Mouse (Mus musculus) hindbrain, postnatal 0 days (tissue): Measurements from ENCODE around the gene Degs2. TPM values are rescaled to one million over a fixed set of nuclear protein-coding genes. Genes with fewer than 3 reads are reported as not detected.

Experiments
- ATAC-seq: fragments of 200-750 bp; cut with Nextera tagmentation; 2 replicates; pipeline ENCODE4 v1.8.0; 2017; ENCODE audit warnings: mild to moderate bottlenecking, moderate TSS enrichment, moderate library complexity
- DNase-seq: peaks from one replicate; pipeline ENCODE4 v3.0.0-alpha.2; 2015; ENCODE audit warnings: low spot score
- H3K27ac ChIP-seq: fragments of 300-500 bp; sonication (generic); 2 replicates; pipeline ENCODE4 v1.5.1; 2014; ENCODE audit warnings: mild to moderate bottlenecking
- H3K27me3 ChIP-seq: fragments of 300-500 bp; sonication (generic); 2 replicates; pipeline ENCODE4 v1.6.1; 2014; ENCODE audit warnings: low read length, mixed read lengths; ENCODE audit not compliant: insufficient read depth
- H3K36me3 ChIP-seq: fragments of 300-500 bp; sonication (generic); 2 replicates; pipeline ENCODE4 v1.6.1; 2014; ENCODE audit warnings: low read length, mixed read lengths; ENCODE audit not compliant: insufficient read depth
- H3K4me1 ChIP-seq: fragments of 300-500 bp; sonication (generic); 2 replicates; pipeline ENCODE4 v1.6.1; 2014; ENCODE audit warnings: antibody characterized with exemption, low read length, mixed read lengths; ENCODE audit not compliant: insufficient read depth
- H3K4me2 ChIP-seq: fragments of 300-500 bp; sonication (generic); 2 replicates; pipeline ENCODE4 v1.6.1; 2014; ENCODE audit warnings: low read depth, mild to moderate bottlenecking, low read length, moderate library complexity, mixed read lengths
- H3K4me3 ChIP-seq: fragments of 300-500 bp; sonication (generic); 2 replicates; pipeline ENCODE4 v1.5.1; 2014; ENCODE audit warnings: low read length
- H3K9ac ChIP-seq: fragments of 300-500 bp; sonication (generic); replicated peaks from 2 replicates; pipeline ENCODE4 v1.6.1; 2014; ENCODE audit warnings: mild to moderate bottlenecking, low read length, moderate library complexity, mixed read lengths
- H3K9me3 ChIP-seq: fragments of 300-500 bp; sonication (generic); 2 replicates; pipeline ENCODE4 v1.6.1; 2016; ENCODE audit warnings: low read length, mixed read lengths
- CTCF ChIP-seq: IDR thresholded peaks from 2 replicates; pipeline ENCODE4 v1.5.1; 2016; ENCODE audit warnings: antibody characterized with exemption, control low read depth, low read depth
- WGBS: fragments of 180-500 bp; shearing (Covaris S2); extraction: QIAGEN DNeasy Blood & Tissue Kit; methylation state at CpG from one replicate; pipeline ENCODE4 v1.1.7; 2014; 5-methylcytosine and 5-hydroxymethylcytosine counted together
- microRNA counts: library from miRNA; unstranded; fragments of <30 nt; microRNA quantifications from one replicate; lab custom pipeline; 2015
- microRNA-seq, 2 experiments: library from miRNA; unstranded; fragments of <30 nt; microRNA quantifications; one replicate each; pipeline ENCODE4; 2016
- polyA plus RNA-seq: library from polyadenylated mRNA; unstranded; fragments of >200 nt; fragmentation: Nextera tagmentation; extraction: Ambion mirVana; gene quantifications from 2 replicates; pipeline ENCODE4 v1.2.1, GENCODE M21; 2015
- total RNA-seq: library from RNA; depleted of rRNA; stranded (reverse); fragments of >200 nt; gene quantifications from 2 replicates; pipeline ENCODE4 v1.2.3, GENCODE M21; 2014; rRNA removed

The Degs2 gene
- total and polyA plus RNA-seq, 2 experiments from 2014 or later, result 0.10 to 0.73 TPM

DNA sequence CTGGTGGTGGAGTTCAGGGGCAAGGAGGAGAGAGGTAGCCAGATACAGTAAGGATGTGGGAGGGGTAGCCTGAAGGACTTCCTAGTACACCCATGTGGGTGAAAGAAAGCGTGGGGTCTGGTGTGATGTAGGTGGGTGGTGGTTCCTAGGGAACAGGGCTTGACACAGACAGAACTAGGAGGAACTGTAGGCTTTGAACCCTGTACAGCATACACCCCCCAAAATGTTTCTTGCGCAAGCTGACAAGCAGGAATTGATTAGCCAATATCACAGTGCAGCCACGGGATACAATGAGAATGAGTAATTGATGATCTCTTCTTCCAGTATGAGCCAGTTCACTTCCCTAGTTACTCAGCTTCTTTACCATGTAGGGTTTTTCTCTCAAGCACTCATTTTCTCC lies 63.0 kb downstream of the Degs2 start:
- no peak for ATAC-seq
- TF ChIP-seq CTCF, result no peak

DNA sequence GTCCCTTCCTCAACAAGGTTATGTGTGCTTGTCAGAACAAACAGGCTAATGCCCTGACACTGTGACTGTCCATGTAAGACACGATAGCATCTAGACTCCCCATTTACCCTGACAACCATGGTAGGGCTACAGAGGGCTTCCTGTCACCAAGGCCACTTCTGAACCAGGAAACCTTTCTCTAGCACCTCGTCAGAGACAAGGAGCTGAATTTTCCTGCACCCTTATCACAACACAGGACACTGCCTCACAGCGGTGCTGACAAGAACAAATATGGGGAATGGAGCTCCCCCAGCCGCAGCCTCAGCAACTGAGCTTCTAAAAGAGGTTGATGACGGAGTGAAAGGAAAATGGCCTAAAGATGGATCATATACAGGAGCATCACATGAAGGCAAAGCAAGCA lies 64.7 kb downstream of the Degs2 start:
- H3K4me1 ChIP-seq, result no peaks in the 10 kb centered on the region
- 79% methylated on average over 5 of the region's 5 CpGs for WGBS
- TF ChIP-seq CTCF, result no peak

More for the DNA sequence above, 63.0 kb downstream of the Degs2 start:
- no peaks in the 10 kb centered on the region for H3K9me3 ChIP-seq
- no peak for DNase-seq
- no peaks in the 10 kb centered on the region for H3K4me1 ChIP-seq
- no peaks in the 10 kb centered on the region for H3K27me3 ChIP-seq
- no peak overlapping the region for H3K4me3 ChIP-seq
- no peak overlapping the region for H3K27ac ChIP-seq
- H3K4me2 ChIP-seq, result no peak overlapping the region
- H3K9ac ChIP-seq, result no peak overlapping the region
- no peaks in the 10 kb centered on the region for H3K36me3 ChIP-seq
- 80% methylated on average over 3 of the region's 3 CpGs for WGBS

DNA sequence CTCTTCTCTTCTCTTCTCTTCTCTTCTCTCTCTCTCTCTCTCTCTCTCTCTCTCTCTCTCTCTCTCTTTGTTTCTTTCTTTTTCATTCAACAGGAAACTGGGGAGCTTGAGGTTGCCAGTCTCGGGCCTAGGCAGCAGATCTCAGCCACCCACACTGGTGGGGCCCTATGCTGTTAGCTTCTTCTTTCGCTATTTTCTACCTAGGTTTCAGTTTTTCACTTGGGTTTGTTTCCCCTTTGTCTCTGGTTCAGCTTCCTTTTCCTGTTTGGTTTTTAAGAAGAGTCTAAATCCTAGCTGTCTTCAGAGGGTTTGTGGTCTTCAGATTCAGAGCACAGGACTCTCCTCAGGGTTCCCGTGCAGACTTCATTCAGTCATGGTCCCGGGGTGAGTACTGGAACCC lies 66.6 kb downstream of the Degs2 start:
- no peak for DNase-seq
- H3K27me3 ChIP-seq, result no peaks in the 10 kb centered on the region
- 90% methylated on average over 4 of the region's 4 CpGs for WGBS
- H3K9ac ChIP-seq, result no peak overlapping the region
- no peak for ATAC-seq
- no peak overlapping the region for H3K4me2 ChIP-seq
- no peak overlapping the region for H3K27ac ChIP-seq
- no peak overlapping the region for H3K4me3 ChIP-seq
- H3K9me3 ChIP-seq, result no peaks in the 10 kb centered on the region
- no peaks in the 10 kb centered on the region for H3K4me1 ChIP-seq
- no peak for TF ChIP-seq CTCF
- no peaks in the 10 kb centered on the region for H3K36me3 ChIP-seq

More for the DNA sequence above, 64.7 kb downstream of the Degs2 start:
- no peaks in the 10 kb centered on the region for H3K9me3 ChIP-seq
- DNase-seq, result no peak
- no peak overlapping the region for H3K4me3 ChIP-seq
- H3K36me3 ChIP-seq, result no peaks in the 10 kb centered on the region
- no peak for ATAC-seq
- H3K27ac ChIP-seq, result no peak overlapping the region
- H3K9ac ChIP-seq, result no peak overlapping the region
- no peak overlapping the region for H3K4me2 ChIP-seq
- H3K27me3 ChIP-seq, result no peaks in the 10 kb centered on the region

DNA sequence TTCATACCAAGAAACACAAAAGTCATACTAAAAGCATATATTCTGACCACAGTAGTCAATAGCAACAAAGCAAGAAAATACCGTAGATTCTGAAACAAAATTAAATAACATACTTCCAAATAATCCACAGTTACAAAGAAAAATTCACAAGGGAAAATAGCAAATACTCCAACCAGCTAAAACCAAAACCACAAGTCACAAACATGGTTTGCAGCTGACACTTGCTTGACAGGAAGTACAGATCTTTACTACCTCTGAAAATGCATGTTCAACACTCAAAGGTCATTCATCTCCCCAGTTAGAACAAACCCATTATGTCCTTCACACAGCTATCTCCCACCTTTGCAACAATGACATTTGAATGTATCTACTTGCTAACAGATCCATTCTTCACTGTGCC lies 68.1 kb downstream of the Degs2 start:
- ATAC-seq, result no peak
- Histone ChIP-seq H3K27me3 (no peaks in the 10 kb centered on the region), H3K36me3 (no peaks in the 10 kb centered on the region), H3K27ac (no peak overlapping the region), H3K4me3 (no peak overlapping the region), H3K9ac (no peak overlapping the region), H3K4me1 (no peaks in the 10 kb centered on the region), H3K9me3 (no peaks in the 10 kb centered on the region), H3K4me2 (no peak overlapping the region)
- WGBS, result 90% methylated on average over 1 of the region's 1 CpGs
- TF ChIP-seq CTCF, result no peak
- DNase-seq, result no peak

DNA sequence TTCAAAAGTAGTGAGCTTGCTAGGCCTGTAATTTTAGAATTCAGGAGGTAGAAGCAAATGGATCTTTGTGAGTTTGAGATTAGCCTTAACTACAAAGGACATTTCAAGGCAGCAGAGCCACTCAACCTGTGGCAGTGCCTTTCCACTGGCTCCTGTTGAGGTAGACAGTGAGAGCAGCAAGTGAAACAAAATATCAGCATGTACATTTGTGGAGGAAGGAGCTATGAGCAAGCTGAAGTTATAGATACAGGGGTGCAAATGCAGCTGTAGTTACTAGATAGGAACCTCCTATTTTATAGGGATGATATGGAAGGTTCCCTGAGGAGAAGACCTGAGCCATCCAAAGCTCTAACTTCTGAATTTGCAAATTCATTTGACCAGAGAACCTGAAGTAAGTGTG lies 69.6 kb downstream of the Degs2 start:
- Histone ChIP-seq H3K9me3 (no peaks in the 10 kb centered on the region), H3K36me3 (no peaks in the 10 kb centered on the region), H3K27ac (no peak overlapping the region), H3K4me1 (no peaks in the 10 kb centered on the region), H3K27me3 (no peaks in the 10 kb centered on the region), H3K4me3 (no peak overlapping the region), H3K4me2 (no peak overlapping the region), H3K9ac (no peak overlapping the region)
- DNase-seq, result no peak
- ATAC-seq, result no peak
- TF ChIP-seq CTCF, result no peak

DNA sequence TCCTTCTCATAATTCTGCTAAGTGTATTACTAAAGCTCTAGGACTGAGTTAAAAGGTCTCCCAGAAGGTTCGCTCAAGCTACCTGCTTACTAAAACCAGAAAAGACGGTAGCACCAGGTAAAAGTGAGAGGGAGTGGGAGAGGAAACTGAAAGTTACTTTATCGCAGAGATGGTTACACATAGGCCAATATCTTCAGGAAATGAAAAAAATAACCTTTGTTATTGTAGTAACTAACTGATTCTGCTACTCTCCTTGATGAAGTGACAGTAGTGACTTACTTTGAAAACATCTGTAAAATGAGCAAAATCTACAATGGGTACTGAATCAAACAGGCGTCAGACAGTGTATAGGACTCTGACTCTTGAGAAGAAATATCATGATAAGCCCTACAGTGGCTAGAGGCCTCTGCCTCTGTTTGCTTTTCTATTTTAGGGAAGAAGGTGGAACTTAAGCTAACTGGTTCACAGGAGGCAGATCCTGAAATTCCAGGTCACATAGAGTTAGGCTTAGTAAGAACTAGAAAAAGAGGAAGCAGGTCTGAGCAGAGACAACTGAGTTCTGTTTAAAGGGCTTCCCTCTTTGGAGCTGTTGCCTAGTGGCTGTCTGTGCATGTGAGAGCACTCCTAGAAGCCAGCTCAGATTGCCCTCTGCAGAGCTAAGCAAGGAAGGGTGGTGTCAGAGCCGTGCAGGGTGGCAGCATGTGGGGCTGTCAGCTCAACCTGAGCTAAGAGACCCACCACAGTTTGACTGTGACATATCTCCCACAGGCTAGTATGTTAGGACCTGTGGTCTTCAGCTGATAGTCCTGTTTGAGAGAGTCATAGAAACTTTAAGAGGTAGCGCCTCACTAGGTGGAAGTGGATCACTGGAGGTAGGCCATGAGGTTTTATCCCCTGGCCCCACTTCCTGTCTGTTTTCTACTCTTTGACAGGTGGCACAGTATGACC lies 71.1 kb downstream of the Degs2 start:
- H3K4me2 ChIP-seq, result no peak overlapping the region
- 88% methylated on average over 6 of the region's 6 CpGs for WGBS
- no peak for TF ChIP-seq CTCF

DNA sequence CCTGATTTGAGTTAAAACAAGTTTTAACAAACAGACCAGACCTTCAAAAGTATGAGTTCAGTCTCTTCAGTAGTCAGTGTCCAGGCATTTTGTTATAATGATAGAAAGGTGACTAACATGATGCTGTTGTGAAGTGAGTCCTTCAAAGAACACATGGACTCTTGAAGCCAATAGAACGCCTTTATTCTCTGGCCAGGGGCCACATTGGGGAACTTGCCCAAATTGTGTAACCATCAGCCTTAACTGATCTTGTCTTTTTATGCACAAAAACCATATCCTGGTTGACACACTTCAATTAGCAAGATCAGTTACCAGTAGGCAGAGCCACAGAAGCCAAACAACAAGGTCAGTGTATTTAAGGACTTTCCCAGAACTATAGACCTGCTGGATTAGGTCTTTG lies 72.6 kb downstream of the Degs2 start:
- H3K9ac ChIP-seq, result no peak overlapping the region
- WGBS, result 96% methylated on average over 1 of the region's 1 CpGs
- H3K4me3 ChIP-seq, result no peak overlapping the region
- no peaks in the 10 kb centered on the region for H3K27me3 ChIP-seq
- H3K27ac ChIP-seq, result no peak overlapping the region
- no peaks in the 10 kb centered on the region for H3K36me3 ChIP-seq
- H3K4me1 ChIP-seq, result no peaks in the 10 kb centered on the region
- DNase-seq (no peak), ATAC-seq (no peak)
- no peaks in the 10 kb centered on the region for H3K9me3 ChIP-seq
- TF ChIP-seq CTCF, result no peak
- no peak overlapping the region for H3K4me2 ChIP-seq

More for the DNA sequence above, 71.1 kb downstream of the Degs2 start:
- no peaks in the 10 kb centered on the region for H3K27me3 ChIP-seq
- no peak overlapping the region for H3K27ac ChIP-seq
- H3K9ac ChIP-seq, result no peak overlapping the region
- H3K4me1 ChIP-seq, result no peaks in the 10 kb centered on the region
- H3K4me3 ChIP-seq, result no peak overlapping the region
- DNase-seq (no peak), ATAC-seq (no peak)
- no peaks in the 10 kb centered on the region for H3K9me3 ChIP-seq
- H3K36me3 ChIP-seq, result no peaks in the 10 kb centered on the region

MicroRNAs encoded within 50 kb of the gene (microRNA counts, 519-probe panel; counts per million panel counts)
- microRNA mmu-miR-342-3p (lab: Ali Mortazavi, UCI), result 5,143 counts per million, percentile 85 among the panel's probes with 10 or more counts
- microRNA mmu-miR-342-5p (lab: Ali Mortazavi, UCI), result 1,133 counts per million, percentile 14 among the panel's probes with 10 or more counts

Small RNAs within 50 kb of the gene (microRNA-seq; reads per million reads assigned to microRNA genes)
- 0 reads per million in 2 experiments for gene Gm23872
- gene Mir342, result 3,279 to 5,255 reads per million in 2 experiments

Other genes starting within 250 kb of the Degs2 start
- gene Evl, start 147.6 kb downstream of the Degs2 start, total RNA-seq, result 178 and 240 TPM in 2 replicates
- 222 and 231 TPM in 2 replicates for gene Evl, start 147.6 kb downstream of the Degs2 start, polyA plus RNA-seq
- 29.6 and 30.2 TPM in 2 replicates for gene Yy1, start 90.7 kb upstream of the Degs2 start, total RNA-seq
- 7.9 and 8.2 TPM in 2 replicates for gene Yy1, start 90.7 kb upstream of the Degs2 start, polyA plus RNA-seq
- gene Slc25a29, start 133.6 kb upstream of the Degs2 start, total RNA-seq, result 15.5 and 18.0 TPM in 2 replicates
- 13.0 and 14.4 TPM in 2 replicates for gene Slc25a29, start 133.6 kb upstream of the Degs2 start, polyA plus RNA-seq
- 4.0 and 13.7 TPM in 2 replicates for gene Slc25a47, start 133.7 kb upstream of the Degs2 start, total RNA-seq
- 5.9 and 6.7 TPM in 2 replicates for gene Slc25a47, start 133.7 kb upstream of the Degs2 start, polyA plus RNA-seq
- 5.8 and 7.4 TPM in 2 replicates for gene Wdr25, start 191.3 kb upstream of the Degs2 start, total RNA-seq
- gene Wdr25, start 191.3 kb upstream of the Degs2 start, polyA plus RNA-seq, result 4.7 and 5.4 TPM in 2 replicates
- gene Wars, start 191.9 kb upstream of the Degs2 start, total RNA-seq, result 114 and 123 TPM in 2 replicates
- gene Wars, start 191.9 kb upstream of the Degs2 start, polyA plus RNA-seq, result 92.4 and 95.4 TPM in 2 replicates